In the genomic region with DNA sequence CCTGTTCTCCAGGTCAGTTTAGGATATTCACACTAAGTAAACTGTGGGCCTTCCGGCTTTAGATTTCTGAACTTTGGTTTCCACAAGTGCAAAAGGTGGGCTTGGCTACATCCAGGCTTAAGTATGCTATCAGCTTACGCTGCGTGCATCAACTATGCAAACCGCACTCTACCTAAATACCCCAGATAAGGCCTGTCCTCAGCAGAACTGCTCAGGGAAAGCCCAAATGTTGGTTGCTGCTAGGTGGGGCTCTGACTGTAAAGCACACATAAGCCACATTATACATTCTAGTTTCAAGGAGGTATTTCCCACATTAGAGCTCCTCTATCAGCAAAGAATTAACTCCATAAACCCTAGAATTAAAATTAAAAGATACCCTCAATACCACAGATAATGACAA, we compare ENCODE assay signal across 13 mouse cellular contexts.
"Had no signal": no experiment of that assay in that cellular context is flagged by ENCODE, and none has a peak within 500 bp of the region (broad histone marks: within the 10 kb centered on the region; RNA-seq: fewer than 3 reads in every experiment).

No protein-coding gene starts in this region.

- H3K9ac ChIP-seq: kidney, embryonic 15.5 days; neural tube, embryonic 15.5 days had no signal

- H3K36me3 ChIP-seq: kidney, embryonic 15.5 days; limb, embryonic 10.5 days; neural tube, embryonic 15.5 days had no signal

- ATAC-seq: intestine, embryonic 16.5 days had no signal

- H3K4me3 ChIP-seq: kidney, embryonic 15.5 days; limb, embryonic 10.5 days; myocyte; neural tube, embryonic 15.5 days had no signal

- H3K9me3 ChIP-seq: kidney, embryonic 15.5 days; limb, embryonic 10.5 days; neural tube, embryonic 15.5 days had no signal

- DNase-seq: kidney, adult 2 months; kidney, postnatal 14 days; lung, adult 2 months; lung, postnatal 14 days; right cerebral cortex, adult 18-20 months; thymus, adult 18-20 months; thymus, postnatal 14 days had no signal

- H3K4me1 ChIP-seq: kidney, embryonic 15.5 days; neural tube, embryonic 15.5 days had no signal

- H3K27me3 ChIP-seq: neural tube, embryonic 15.5 days had no signal

- H3K4me2 ChIP-seq: kidney, embryonic 15.5 days; neural tube, embryonic 15.5 days had no signal

- H3K27ac ChIP-seq: kidney, embryonic 15.5 days; limb, embryonic 10.5 days; macrophage; neural tube, embryonic 15.5 days had no signal
